Mouse (Mus musculus) hindbrain, embryonic 14.5 days (tissue): ENCODE data around the gene Mapk9. TPM values are rescaled to one million over a fixed set of nuclear protein-coding genes. Genes with fewer than 3 reads are reported as not detected.
A peak's percentile ranks its signal among the peaks of the same experiment; 100 is the strongest.

Experiments used
- ATAC-seq: fragments of 200-750 bp; cut with Nextera tagmentation; 2 replicates; pipeline ENCODE4 v1.8.0; 2017; ENCODE audit warnings: moderate number of reproducible peaks, mild to moderate bottlenecking, moderate TSS enrichment, moderate library complexity; ENCODE audit not compliant: low FRiP score
- DNase-seq: peaks from one replicate; pipeline ENCODE4 v3.0.0-alpha.2; 2015; ENCODE audit warnings: low spot score
- H3K27ac ChIP-seq: fragments of 300-500 bp; sonication (generic); 2 replicates; pipeline ENCODE4 v1.5.1; 2014; ENCODE audit warnings: mild to moderate bottlenecking, moderate library complexity
- H3K27me3 ChIP-seq: fragments of 300-500 bp; sonication (generic); 2 replicates; pipeline ENCODE4 v1.6.1; 2014; ENCODE audit warnings: mild to moderate bottlenecking, low read length, mixed read lengths; ENCODE audit not compliant: control insufficient read depth, insufficient read depth
- H3K36me3 ChIP-seq: fragments of 300-500 bp; sonication (generic); replicated peaks from 2 replicates; pipeline ENCODE4 v1.6.1; 2014; ENCODE audit not compliant: control insufficient read depth, insufficient read depth
- H3K4me1 ChIP-seq: fragments of 300-500 bp; sonication (generic); replicated peaks from 2 replicates; pipeline ENCODE4 v1.6.1; 2014; ENCODE audit warnings: antibody characterized with exemption, low read length, mixed read lengths; ENCODE audit not compliant: control insufficient read depth, insufficient read depth
- H3K4me2 ChIP-seq: fragments of 300-500 bp; sonication (generic); replicated peaks from 2 replicates; pipeline ENCODE4 v1.6.1; 2014; ENCODE audit warnings: mild to moderate bottlenecking, moderate library complexity
- H3K4me3 ChIP-seq: fragments of 300-500 bp; sonication (generic); replicated peaks from 2 replicates; pipeline ENCODE4 v1.5.1; 2014; ENCODE audit warnings: mild to moderate bottlenecking, low read length
- H3K9ac ChIP-seq: fragments of 300-500 bp; sonication (generic); 2 replicates; pipeline ENCODE4 v1.6.1; 2014
- H3K9me3 ChIP-seq: fragments of 300-500 bp; sonication (generic); 2 replicates; pipeline ENCODE4 v1.6.1; 2016; ENCODE audit warnings: low read length; ENCODE audit not compliant: control insufficient read depth
- WGBS: fragments of 180-500 bp; shearing (Covaris S2); extraction: QIAGEN DNeasy Blood & Tissue Kit; methylation state at CpG from one replicate; pipeline ENCODE4 v1.1.7; 2014; 5-methylcytosine and 5-hydroxymethylcytosine counted together
- polyA plus RNA-seq: library from polyadenylated mRNA; unstranded; fragments of >200 nt; fragmentation: Nextera tagmentation; extraction: Ambion mirVana; gene quantifications from 2 replicates; pipeline ENCODE4 v1.2.1, GENCODE M21; 2014

The Mapk9 gene
- polyA plus RNA-seq, 1 experiment from 2014 or later = 86.6 TPM

- Histone ChIP-seq H3K9ac (no peak overlapping the region), H3K27me3 (no peaks in the 10 kb centered on the region), H3K9me3 (no peaks in the 10 kb centered on the region), H3K4me1 (no peaks in the 10 kb centered on the region), H3K36me3 (peaks cover 79% of the 10 kb centered on the region), H3K27ac (no peak overlapping the region), H3K4me2 (no peak overlapping the region), H3K4me3 (no peak overlapping the region)
- DNase-seq = peak; percentile 83
- ATAC-seq = 0 out of 2 replicates have a peak, but pooled peaks have one; percentile 31
Measured at GRCm38 (mm10) chr11:49869762-49870161, 23.2 kb downstream of the Mapk9 start.

GRCm38 (mm10) chr11:49871914-49872313 is 25.4 kb downstream of the Mapk9 start:
- Histone ChIP-seq H3K27ac (no peak overlapping the region), H3K9ac (no peak overlapping the region), H3K4me2 (no peak overlapping the region), H3K27me3 (no peaks in the 10 kb centered on the region), H3K9me3 (no peaks in the 10 kb centered on the region), H3K36me3 (peaks cover 74% of the 10 kb centered on the region), H3K4me3 (no peak overlapping the region), H3K4me1 (no peaks in the 10 kb centered on the region)
- whole genome bisulfite sequencing = 60% methylated on average over 6 of the region's 6 CpGs
- DNase-seq = peak; percentile 69
- ATAC-seq = peak; percentile 66; the same call in 1 of the 2 replicates

- ATAC-seq = no peak
- Histone ChIP-seq H3K36me3 (peaks cover 66% of the 10 kb centered on the region), H3K27ac (no peak overlapping the region), H3K9me3 (no peaks in the 10 kb centered on the region), H3K9ac (no peak overlapping the region), H3K4me2 (no peak overlapping the region), H3K4me1 (no peaks in the 10 kb centered on the region; the same call in 1 of the 2 replicates), H3K27me3 (no peaks in the 10 kb centered on the region), H3K4me3 (no peak overlapping the region)
- WGBS = 96% methylated on average over 6 of the region's 6 CpGs
- DNase-seq = no peak
Measured at GRCm38 (mm10) chr11:49872779-49873178, 26.2 kb downstream of the Mapk9 start.

GRCm38 (mm10) chr11:49876948-49877817 is 30.6 kb downstream of the Mapk9 start:
- DNase-seq (peak; percentile 35), ATAC-seq (peak; percentile 55; the same call in 1 of the 2 replicates)
- Histone ChIP-seq H3K9ac (no peak overlapping the region), H3K36me3 (peaks cover 74% of the 10 kb centered on the region), H3K4me3 (no peak overlapping the region), H3K27ac (peak overlapping the region; percentile 45; the same call in 1 of the 2 replicates), H3K9me3 (no peaks in the 10 kb centered on the region), H3K27me3 (no peaks in the 10 kb centered on the region), H3K4me2 (no peak overlapping the region), H3K4me1 (no peaks in the 10 kb centered on the region; the same call in 1 of the 2 replicates)
- WGBS = 81% methylated on average over 8 of the region's 8 CpGs

- no peak overlapping the region for H3K27ac ChIP-seq
- H3K27me3 ChIP-seq = no peaks in the 10 kb centered on the region
- 90% methylated on average over 3 of the region's 3 CpGs for WGBS
- no peak overlapping the region for H3K4me2 ChIP-seq
- no peak for DNase-seq
- no peaks in the 10 kb centered on the region for H3K9me3 ChIP-seq
- H3K9ac ChIP-seq = no peak overlapping the region
- no peaks in the 10 kb centered on the region; the same call in 1 of the 2 replicates for H3K4me1 ChIP-seq
- no peak for ATAC-seq
- H3K36me3 ChIP-seq = peaks cover 71% of the 10 kb centered on the region
- H3K4me3 ChIP-seq = no peak overlapping the region
Measured at GRCm38 (mm10) chr11:49879950-49880642, 33.5 kb downstream of the Mapk9 start.

- peaks cover 74% of the 10 kb centered on the region for H3K36me3 ChIP-seq
- WGBS = 93% methylated on average over 3 of the region's 3 CpGs
Measured at GRCm38 (mm10) chr11:49883394-49883793, 36.8 kb downstream of the Mapk9 start.

GRCm38 (mm10) chr11:49888469-49888868 is 41.9 kb downstream of the Mapk9 start:
- H3K4me1 ChIP-seq = no peaks in the 10 kb centered on the region
- H3K27ac ChIP-seq = no peak overlapping the region
- peaks cover 28% of the 10 kb centered on the region for H3K36me3 ChIP-seq
- no peak for DNase-seq
- ATAC-seq = no peak
- 70% methylated on average over 5 of the region's 5 CpGs for WGBS
- no peak overlapping the region for H3K4me2 ChIP-seq
- no peak overlapping the region for H3K4me3 ChIP-seq
- no peaks in the 10 kb centered on the region for H3K9me3 ChIP-seq
- no peaks in the 10 kb centered on the region for H3K27me3 ChIP-seq
- no peak overlapping the region for H3K9ac ChIP-seq

More at GRCm38 (mm10) chr11:49883394-49883793, 36.8 kb downstream of the Mapk9 start:
- H3K9ac ChIP-seq = no peak overlapping the region
- H3K4me1 ChIP-seq = no peaks in the 10 kb centered on the region
- no peaks in the 10 kb centered on the region for H3K9me3 ChIP-seq
- H3K4me2 ChIP-seq = no peak overlapping the region
- ATAC-seq (no peak), DNase-seq (no peak)
- H3K4me3 ChIP-seq = no peak overlapping the region
- no peak overlapping the region for H3K27ac ChIP-seq
- no peaks in the 10 kb centered on the region for H3K27me3 ChIP-seq

GRCm38 (mm10) chr11:49891993-49892392 is 45.4 kb downstream of the Mapk9 start:
- H3K9ac ChIP-seq = no peak overlapping the region
- no peaks in the 10 kb centered on the region for H3K27me3 ChIP-seq
- H3K4me3 ChIP-seq = no peak overlapping the region
- no peak for ATAC-seq
- 91% methylated on average over 5 of the region's 5 CpGs for WGBS
- peaks cover 10% of the 10 kb centered on the region; the same call in 1 of the 2 replicates for H3K36me3 ChIP-seq
- no peaks in the 10 kb centered on the region for H3K4me1 ChIP-seq
- DNase-seq = no peak
- H3K27ac ChIP-seq = no peak overlapping the region
- H3K4me2 ChIP-seq = no peak overlapping the region
- 0 out of 2 replicates have a peak, but pooled peaks cover 2% of the 10 kb centered on the region for H3K9me3 ChIP-seq

GRCm38 (mm10) chr11:49893806-49894205 is 47.3 kb downstream of the Mapk9 start:
- Histone ChIP-seq H3K27me3 (no peaks in the 10 kb centered on the region), H3K9me3 (0 out of 2 replicates have a peak, but pooled peaks cover 11% of the 10 kb centered on the region), H3K4me2 (no peak overlapping the region), H3K27ac (no peak overlapping the region), H3K9ac (no peak overlapping the region), H3K36me3 (no peaks in the 10 kb centered on the region), H3K4me1 (no peaks in the 10 kb centered on the region), H3K4me3 (no peak overlapping the region)
- no peak; the same call in 1 of the 2 replicates for ATAC-seq
- WGBS = 64% methylated on average over 11 of the region's 11 CpGs
- no peak for DNase-seq
